Mouse (Mus musculus) forelimb bud, embryonic 11.5 days (tissue): ENCODE results near the gene Zmynd12.

Source experiments
- DNase-seq: peaks from one replicate; pipeline ENCODE4 v3.0.0-alpha.2; 2012; ENCODE audit warnings: low read depth, low spot score

Zmynd12 gene

GRCm38 (mm10) chr4:119422294-119422964 lies at the start of gene Zmynd12, which contains the start of gene Ppcs:
Gene Zmynd12 (plus strand): TSS chr4:119422814.
Gene Ppcs (minus strand): TSS chr4:119422420.
- peak; percentile 95 for DNase-seq

DNA sequence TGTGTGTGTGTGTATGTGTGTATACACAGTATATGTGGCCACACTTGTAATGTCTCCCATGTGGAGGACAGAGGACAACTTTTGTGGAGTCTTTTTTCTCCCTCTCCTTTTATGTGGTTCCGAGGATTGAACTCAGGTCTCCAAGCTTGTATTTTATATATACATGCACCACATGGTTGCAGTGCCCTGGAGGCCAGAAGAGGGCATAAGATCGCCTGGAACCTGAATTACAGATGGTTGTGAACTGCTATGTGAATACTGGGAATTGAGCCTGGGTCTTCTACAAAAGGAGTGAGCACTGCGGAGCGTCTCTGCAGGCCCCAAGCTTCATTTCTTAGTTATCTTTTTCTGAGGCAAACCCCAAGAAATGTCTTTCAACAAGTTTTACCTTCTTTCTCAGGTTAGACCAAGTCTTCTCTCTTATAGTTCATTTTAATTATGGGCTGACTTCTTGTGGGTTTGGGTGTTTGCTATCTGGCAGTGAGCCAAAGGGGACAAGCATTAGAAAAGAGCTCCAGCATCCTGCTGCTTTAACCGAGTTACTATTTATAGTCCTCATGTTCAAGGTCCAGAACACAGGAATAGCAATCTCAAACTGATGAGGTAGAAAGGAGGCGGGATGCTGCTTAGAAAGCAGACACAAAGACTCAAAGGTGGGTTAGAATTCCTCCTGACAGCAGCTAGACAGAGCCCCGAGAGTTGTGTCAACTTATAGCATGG lies 41.0 kb upstream of the Zmynd12 start:
- DNase-seq = no peak

GRCm38 (mm10) chr4:119389184-119389583 lies 33.4 kb upstream of the Zmynd12 start:
- DNase-seq = no peak

DNA sequence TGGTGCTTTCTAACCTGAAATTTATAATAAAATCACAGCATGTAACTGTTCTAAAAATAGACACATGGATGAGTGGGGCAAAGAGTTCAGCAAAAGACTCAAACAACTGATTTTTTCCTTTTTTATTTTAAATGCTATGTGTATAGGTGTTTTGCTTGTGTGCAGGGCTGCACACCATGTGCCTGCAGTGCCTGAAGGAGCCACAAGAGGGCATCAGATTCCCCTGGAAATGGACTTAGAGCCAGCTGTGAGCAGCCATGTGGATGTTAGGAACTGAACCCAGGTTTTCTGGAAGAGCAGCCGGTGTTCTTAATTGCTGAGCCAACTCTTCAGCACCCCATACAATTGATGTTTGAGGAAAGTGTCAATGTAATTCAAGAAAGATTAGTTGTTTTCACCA lies 32.2 kb upstream of the Zmynd12 start:
- DNase-seq = peak; percentile 17

- no peak for DNase-seq
Observed at GRCm38 (mm10) chr4:119398751-119399150, 23.9 kb upstream of the Zmynd12 start.

DNA sequence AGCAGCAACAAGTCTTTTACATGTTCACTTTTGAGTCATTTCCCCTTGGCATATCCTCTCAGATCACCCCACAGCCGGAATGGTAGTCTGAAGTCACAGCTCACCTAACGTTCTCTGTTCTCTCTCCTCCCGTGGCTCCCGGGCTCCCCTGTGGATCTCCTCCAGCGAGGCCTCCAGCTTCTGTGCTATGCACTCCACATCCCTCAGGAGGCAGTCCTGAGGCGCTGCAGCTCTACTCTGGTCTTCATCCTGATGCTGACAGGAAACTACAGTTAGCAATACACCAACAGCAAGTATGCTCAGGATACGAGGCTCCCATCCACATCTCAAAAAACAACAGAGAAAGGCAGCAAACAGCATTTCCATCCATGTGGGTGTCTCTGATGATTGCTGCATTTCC lies 21.7 kb upstream of the Zmynd12 start:
- DNase-seq = no peak

DNA sequence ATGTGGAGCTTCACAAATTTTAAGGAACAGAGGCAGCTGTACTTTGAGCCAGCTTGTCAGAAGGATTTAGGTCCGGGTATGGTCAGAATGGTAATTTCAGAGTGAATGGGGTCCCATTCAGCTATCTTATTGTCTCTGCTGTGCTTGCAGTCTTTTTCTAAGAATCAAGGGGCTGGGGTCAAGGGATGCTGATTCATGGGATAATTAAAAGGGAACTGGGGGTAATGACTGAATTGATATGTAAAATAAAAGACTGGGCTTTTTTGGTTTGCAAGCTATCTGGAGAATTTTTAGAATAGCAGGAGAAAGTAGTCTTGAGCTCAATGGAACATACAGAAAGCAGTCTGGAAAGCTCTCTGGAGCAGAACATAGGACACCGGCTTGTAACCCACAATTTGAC lies 19.2 kb upstream of the Zmynd12 start:
- DNase-seq = no peak

DNA sequence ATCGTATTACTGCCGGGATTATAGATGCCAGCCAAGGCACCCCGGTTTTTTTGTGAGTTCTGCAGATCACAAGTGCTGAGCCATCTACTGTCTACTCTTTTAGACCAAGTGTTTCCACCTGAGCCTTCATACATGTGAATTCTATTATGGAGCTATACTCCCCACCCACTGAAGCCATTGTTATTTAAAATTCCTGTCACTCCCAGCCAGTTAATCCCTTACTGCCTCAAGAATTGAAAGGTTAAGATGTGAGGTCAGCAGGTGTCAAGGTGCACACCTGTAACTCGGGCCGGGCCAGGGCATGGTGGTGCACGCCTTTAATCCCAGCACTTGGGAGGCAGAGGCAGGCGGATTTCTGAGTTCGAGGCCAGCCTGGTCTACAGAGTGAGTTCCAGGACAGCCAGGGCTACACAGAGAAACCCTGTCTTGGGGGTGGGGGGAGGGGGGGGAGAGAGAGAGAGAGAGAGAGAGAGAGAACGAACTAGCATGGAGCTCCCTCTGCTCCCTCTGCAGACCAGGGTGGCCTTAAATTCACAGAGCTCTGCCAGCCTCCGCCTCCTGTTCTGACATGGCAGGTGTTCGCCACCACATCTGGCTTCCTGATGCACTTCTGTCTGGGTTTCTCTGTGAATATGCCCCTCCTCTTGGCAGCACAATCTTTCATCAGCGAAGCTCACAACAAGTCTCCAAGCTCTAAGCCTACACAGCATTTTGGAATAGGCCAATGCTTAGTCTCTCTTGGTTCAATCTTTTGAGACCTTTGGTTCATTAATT lies 10.6 kb upstream of the Zmynd12 start:
- no peak for DNase-seq

DNA sequence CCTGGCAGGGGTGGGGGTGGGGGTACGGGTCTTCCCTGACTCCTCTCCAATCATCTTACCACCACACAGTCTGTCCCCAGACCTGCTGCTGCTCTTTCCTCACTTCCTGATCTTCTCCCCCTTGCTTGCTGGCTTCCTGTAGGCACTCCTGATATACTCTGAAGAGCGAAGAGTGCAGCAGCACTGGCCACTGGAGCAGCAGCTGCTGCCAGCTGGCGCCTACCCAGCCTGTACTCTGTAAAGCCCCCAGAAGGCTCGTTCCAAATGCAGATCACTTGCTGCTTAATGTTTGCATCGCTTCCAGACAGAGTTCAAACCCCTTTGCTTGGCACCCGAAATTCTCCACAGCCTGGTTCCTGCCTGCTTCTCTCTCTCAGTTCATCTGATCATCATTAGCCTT lies 9.8 kb upstream of the Zmynd12 start:
- DNase-seq = no peak

DNA sequence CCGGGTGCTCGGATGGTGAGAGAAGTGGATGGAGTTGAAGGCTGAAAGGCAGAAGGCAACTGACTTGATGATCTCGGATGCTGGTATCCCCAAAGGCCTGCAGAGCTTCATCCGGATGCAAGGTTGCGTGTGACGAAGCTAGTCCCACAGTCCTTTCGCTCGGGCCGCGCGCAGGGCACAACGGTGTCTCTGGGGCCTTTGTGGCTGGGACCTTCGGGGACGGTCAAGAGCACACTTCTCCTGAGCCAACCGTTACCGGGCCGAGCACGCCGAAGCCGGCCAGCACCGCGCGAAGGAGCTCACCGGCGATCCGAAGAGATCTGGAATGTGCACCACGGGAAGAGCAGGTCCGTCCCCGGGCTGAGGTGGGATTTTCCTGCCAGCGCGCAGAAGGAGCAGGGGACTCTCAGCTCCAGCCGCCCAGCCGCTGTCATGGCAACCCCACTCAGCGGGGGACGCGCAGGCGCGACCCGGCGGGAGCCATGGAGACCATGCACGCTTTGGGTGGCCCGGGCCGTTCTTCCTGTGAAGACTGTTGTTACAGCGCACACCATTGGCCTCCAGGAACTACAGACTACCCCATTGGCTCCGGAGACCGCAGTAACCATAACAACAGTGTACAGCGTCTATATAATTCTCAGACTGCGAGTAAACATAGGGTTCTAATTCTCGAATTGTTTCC lies 7.4 kb upstream of the Zmynd12 start, which contains the start of gene Ccdc30:
Gene Ccdc30 (minus strand): TSS at position 450 of the 682 bp plus-strand sequence.
- DNase-seq = peak; percentile 94

- no peak for DNase-seq
Observed at GRCm38 (mm10) chr4:119417270-119417669, 5.3 kb upstream of the Zmynd12 start.

- no peak for DNase-seq
Observed at GRCm38 (mm10) chr4:119417894-119418293, 4.7 kb upstream of the Zmynd12 start.

- DNase-seq = no peak
Observed at GRCm38 (mm10) chr4:119421191-119421590, 1.4 kb upstream of the Zmynd12 start.

GRCm38 (mm10) chr4:119421921-119422293 lies 707 bp upstream of the Zmynd12 start:
- no peak for DNase-seq

GRCm38 (mm10) chr4:119425077-119425476 lies 2.5 kb downstream of the Zmynd12 start:
- DNase-seq = no peak

DNA sequence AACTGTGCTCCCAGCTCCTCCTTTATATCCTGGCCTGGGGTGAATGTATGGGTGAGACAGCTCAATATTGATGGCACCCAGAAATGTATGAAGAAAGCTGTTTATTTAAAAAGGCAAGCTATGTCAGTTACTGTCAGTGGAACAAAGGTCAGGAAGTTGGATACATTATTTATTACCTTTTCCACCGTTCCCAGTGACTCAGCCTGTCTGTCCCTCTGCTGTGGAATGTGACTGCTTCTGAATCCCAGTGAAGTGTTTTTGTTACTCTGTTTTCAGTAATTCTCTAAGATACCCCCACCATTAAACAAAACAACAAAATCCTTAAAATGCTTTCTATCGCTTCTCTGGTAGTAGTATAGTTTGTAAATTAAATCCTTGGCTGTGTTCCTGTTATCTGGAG lies 3.0 kb downstream of the Zmynd12 start:
- no peak for DNase-seq

GRCm38 (mm10) chr4:119427680-119428079 lies 5.1 kb downstream of the Zmynd12 start:
- no peak for DNase-seq

DNA sequence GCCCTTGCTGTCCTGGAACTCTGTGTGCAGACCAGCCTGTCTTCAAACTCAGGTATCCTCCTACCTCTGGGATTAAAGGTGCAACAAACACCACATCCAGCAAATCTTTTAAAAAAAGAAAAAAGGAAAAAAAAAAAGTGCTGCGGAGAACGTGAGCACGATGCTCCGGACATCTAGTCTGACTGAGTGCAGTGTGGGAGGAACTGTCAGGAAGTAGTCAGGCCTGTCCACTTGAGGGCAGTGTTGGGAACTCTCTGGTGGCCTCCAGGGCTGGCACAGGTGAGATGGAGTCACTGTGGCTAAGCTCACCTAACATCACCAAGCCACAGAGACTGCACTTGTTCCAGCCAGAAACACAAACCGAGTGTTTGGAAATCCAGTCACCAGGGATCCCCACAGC lies 8.1 kb downstream of the Zmynd12 start:
- peak; percentile 10 for DNase-seq

DNA sequence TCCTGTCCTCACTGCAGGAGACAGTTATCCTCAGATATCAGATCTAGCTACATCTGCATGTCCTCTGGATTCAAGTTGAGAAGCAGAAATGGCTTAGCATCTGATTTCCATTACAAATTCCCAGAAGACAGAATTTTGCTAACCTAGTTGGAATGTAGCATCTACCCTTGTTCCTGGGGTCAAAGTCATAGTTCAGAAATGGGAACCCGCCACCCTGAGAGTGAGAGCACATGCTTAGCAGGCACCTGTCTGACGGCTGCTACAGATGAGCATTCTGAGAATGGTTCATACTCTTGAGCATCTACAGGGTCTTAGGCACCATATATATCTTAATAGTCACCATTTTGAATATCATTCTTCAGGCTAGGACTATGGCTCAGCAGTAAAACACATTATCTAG lies 15.3 kb downstream of the Zmynd12 start:
- DNase-seq = no peak

- no peak for DNase-seq
Observed at GRCm38 (mm10) chr4:119441836-119442235, 19.2 kb downstream of the Zmynd12 start.

GRCm38 (mm10) chr4:119442539-119442938 lies 19.9 kb downstream of the Zmynd12 start:
- no peak for DNase-seq

- no peak for DNase-seq
Observed at GRCm38 (mm10) chr4:119447261-119447660, 24.6 kb downstream of the Zmynd12 start.
